In genomic region chr11:96270996-96271540, GRCm38 (mm10) we compare ENCODE assay signal across 9 mouse cellular contexts. TPM values are rescaled to one million over a fixed set of nuclear protein-coding genes. Genes with fewer than 3 reads are reported as not detected.
DNase-seq lines count a peak whose midpoint lies in the region; ATAC-seq and TF ChIP-seq lines count a peak whose summit lies in the region.
"Had no signal": no experiment of that assay in that cellular context is flagged by ENCODE, and none has a peak within 500 bp of the region (broad histone marks: within the 10 kb centered on the region; RNA-seq: fewer than 3 reads in every experiment).

Hoxb9 (plus strand) TSS chr11:96271457.

- WGBS in intestine, embryonic 14.5 days = under 1% methylated on average over 40 of the region's 40 CpGs

- no peak for TF ChIP-seq CTCF in gastrocnemius, adult 2 months (IDR thresholded peaks at IDR 0.05)

- H3K4me3 ChIP-seq in gastrocnemius, adult 2 months = peak within 1 kb of the TSS; percentile 72
- H3K4me3 ChIP-seq in intestine, embryonic 14.5 days (ENCODE audit: low read depth, low read length) = peak within 1 kb of the TSS; percentile 30

- H3K9me3 ChIP-seq in intestine, embryonic 14.5 days (ENCODE audit: control insufficient read depth, low read length) = no peaks in the 10 kb centered on the region

- DNase-seq in gastrocnemius, adult 2 months = no peak
- no peak for DNase-seq in gastrocnemius, postnatal 36 days
- no peak for DNase-seq in intestine, embryonic 14.5 days (ENCODE audit: low spot score)
- peak; percentile 96 for DNase-seq in mesoderm, embryonic 11.5 days (ENCODE audit: low read depth, low spot score)
- no peak for DNase-seq in gastrocnemius, adult 8-10 months (ENCODE audit: low spot score in 2 of 2)
- DNase-seq in left cerebral cortex, adult 8-10 months (ENCODE audit: low spot score in 2 of 2) = no peak
- DNase-seq in retina, postnatal 1 day = no peak

- intact Hi-C loops in gastrocnemius, adult 2 months (cut with DNase I) = no loop called here
- intact Hi-C loops in gastrocnemius, postnatal 36 days (cut with DNase I) = no loop called here

- no peaks in the 10 kb centered on the region for H3K36me3 ChIP-seq in intestine, embryonic 14.5 days (ENCODE audit: control insufficient read depth, insufficient read depth, low read length)

- H3K4me2 ChIP-seq in intestine, embryonic 14.5 days (ENCODE audit: low read length) = peak within 1 kb of the TSS; percentile 49

- H3K4me1 ChIP-seq in intestine, embryonic 14.5 days (replicated peaks; ENCODE audit: control insufficient read depth, insufficient read depth, low read length) = 0 out of 2 replicates have a peak, but pooled peaks cover 15% of the 10 kb centered on the region

- H3K27me3 ChIP-seq in intestine, embryonic 14.5 days (replicated peaks; ENCODE audit: control insufficient read depth, insufficient read depth, low read length) = peaks cover 99% of the 10 kb centered on the region

- ATAC-seq in activated CD4-positive, CD25-positive, alpha-beta regulatory T cell, adult 4 months = peak; percentile 25
- peak; percentile 26; the same call in 1 of the 2 replicates for ATAC-seq in intestine, embryonic 14.5 days (replicated peaks; ENCODE audit: low FRiP score, low TSS enrichment, low read depth)

- H3K9ac ChIP-seq in intestine, embryonic 14.5 days (ENCODE audit: low read length) = peak within 1 kb of the TSS; percentile 37; the same call in 1 of the 2 replicates

- no peak within 1 kb of the TSS for H3K27ac ChIP-seq in gastrocnemius, adult 2 months
- H3K27ac ChIP-seq in intestine, embryonic 14.5 days (ENCODE audit: low read depth) = peak within 1 kb of the TSS; percentile 41; the same call in 1 of the 2 replicates

RNA-seq across cellular contexts. Expression of gene Hoxb9, which starts in this region (rescaled TPM):
- under 1 TPM in 1 of 2 experiments, not detected in 1; 0.14 TPM for total RNA-seq in gastrocnemius, adult 2 months (2021)
- under 1 TPM in 1 of 2 experiments, not detected in 1; 0.10 TPM for total RNA-seq in gastrocnemius, postnatal 36 days (2021)
- under 1 TPM in 1 of 2 experiments, not detected in 1; 0.15 TPM for polyA plus RNA-seq in activated CD4-positive, CD25-positive, alpha-beta regulatory T cell, adult 4 months (2017; shearing (Covaris generic))
- 1.0 and 1.1 TPM in 2 replicates for polyA plus RNA-seq in intestine, embryonic 14.5 days (2014; fragmentation: Nextera tagmentation; extraction: Ambion mirVana)
- under 1 TPM in 3 of 4 experiments, not detected in 1; 0.12 to 0.24 (median 0.19) TPM for total RNA-seq in gastrocnemius, adult 8-10 months (2022)
- total RNA-seq in left cerebral cortex, adult 8-10 months (2022) = under 1 TPM in 1 of 4 experiments, not detected in 3; 0.16 TPM
- total RNA-seq: CH12.LX had no signal

Comparison
In these comparisons a context has a peak if more than half of its experiments do, and no peak if none do; other contexts are left out.
1. Peak in ATAC-seq in activated CD4-positive, CD25-positive, alpha-beta regulatory T cell, adult 4 months; RNA of the gene not detected or under 1 TPM.